Mouse (Mus musculus) forebrain, embryonic 10.5 days (tissue): Measurements from ENCODE around the gene Helb. TPM values are rescaled to one million over a fixed set of nuclear protein-coding genes. Genes with fewer than 3 reads are reported as not detected.
"Not testable (repeated sequence)": the region's sequence is repeated elsewhere in the genome, so short reads cannot be mapped to it uniquely, and the experiment has no call there.

Experiments
- DNase-seq: peaks from one replicate; pipeline ENCODE4 v3.0.0-alpha.2; 2017; ENCODE audit warnings: low spot score; ENCODE audit errors: extremely low spot score
- H3K27ac ChIP-seq: fragments of 300-500 bp; sonication (generic); 2 replicates; pipeline ENCODE4 v1.5.1; 2016; ENCODE audit warnings: mild to moderate bottlenecking
- H3K27me3 ChIP-seq: fragments of 300-500 bp; sonication (generic); 2 replicates; pipeline ENCODE4 v1.6.1; 2016; ENCODE audit warnings: mild to moderate bottlenecking; ENCODE audit not compliant: poor library complexity, severe bottlenecking
- H3K36me3 ChIP-seq: fragments of 300-500 bp; sonication (generic); replicated peaks from 2 replicates; pipeline ENCODE4 v1.6.1; 2016; ENCODE audit warnings: mild to moderate bottlenecking, moderate library complexity
- H3K4me1 ChIP-seq: fragments of 300-500 bp; sonication (generic); 2 replicates; pipeline ENCODE4 v1.6.1; 2016
- H3K4me3 ChIP-seq: fragments of 300-500 bp; sonication (generic); 2 replicates; pipeline ENCODE4 v1.5.1; 2016; ENCODE audit warnings: mild to moderate bottlenecking, moderate library complexity
- H3K9me3 ChIP-seq: fragments of 300-500 bp; sonication (generic); 2 replicates; pipeline ENCODE4 v1.6.1; 2016; ENCODE audit warnings: mild to moderate bottlenecking, moderate library complexity
- WGBS: fragments of 180-500 bp; shearing (Covaris S2); methylation state at CpG from one replicate; pipeline ENCODE4 v1.1.7; 2016; 5-methylcytosine and 5-hydroxymethylcytosine counted together
- polyA plus RNA-seq: library from polyadenylated mRNA; unstranded; fragments of >200 nt; fragmentation: Nextera tagmentation; extraction: Ambion mirVana; gene quantifications from 2 replicates; pipeline ENCODE4 v1.2.1, GENCODE M21; 2016

The Helb gene
- polyA plus RNA-seq, 1 experiment from 2014 or later = 5.2 TPM

- Histone ChIP-seq H3K36me3 (no peaks in the 10 kb centered on the region), H3K4me1 (0 out of 2 replicates have a peak, but pooled peaks cover under 1% of the 10 kb centered on the region), H3K27me3 (no peaks in the 10 kb centered on the region), H3K27ac (no peak overlapping the region), H3K9me3 (no peaks in the 10 kb centered on the region), H3K4me3 (no peak overlapping the region)
- 89% methylated on average over 3 of the region's 3 CpGs for WGBS
- no peak for DNase-seq
Measured at GRCm38 (mm10) chr10:120123721-120124120, 10.9 kb upstream of the Helb start.

- Histone ChIP-seq H3K9me3 (no peaks in the 10 kb centered on the region), H3K27ac (no peak overlapping the region), H3K4me1 (peaks cover 13% of the 10 kb centered on the region), H3K27me3 (0 out of 2 replicates have a peak, but pooled peaks cover 5% of the 10 kb centered on the region), H3K4me3 (no peak overlapping the region), H3K36me3 (no peaks in the 10 kb centered on the region)
- no peak for DNase-seq
- 100% methylated on average over 1 of the region's 1 CpGs for WGBS
Measured at GRCm38 (mm10) chr10:120115249-120115648, 2.5 kb upstream of the Helb start.

- Histone ChIP-seq H3K4me1 (peaks cover 13% of the 10 kb centered on the region), H3K4me3 (no peak overlapping the region), H3K27ac (no peak overlapping the region), H3K27me3 (0 out of 2 replicates have a peak, but pooled peaks cover 5% of the 10 kb centered on the region), H3K9me3 (no peaks in the 10 kb centered on the region), H3K36me3 (no peaks in the 10 kb centered on the region)
- 32% methylated on average over 7 of the region's 7 CpGs for WGBS
- DNase-seq = no peak
Measured at GRCm38 (mm10) chr10:120114493-120114892, 1.7 kb upstream of the Helb start.

GRCm38 (mm10) chr10:120113980-120114379 is 1.2 kb upstream of the Helb start:
- Histone ChIP-seq H3K27me3 (0 out of 2 replicates have a peak, but pooled peaks cover 5% of the 10 kb centered on the region), H3K36me3 (no peaks in the 10 kb centered on the region), H3K4me1 (peaks cover 13% of the 10 kb centered on the region), H3K27ac (no peak overlapping the region), H3K4me3 (no peak overlapping the region), H3K9me3 (no peaks in the 10 kb centered on the region)
- WGBS = 66% methylated on average over 6 of the region's 6 CpGs
- no peak for DNase-seq

GRCm38 (mm10) chr10:120113482-120113881 is 695 bp upstream of the Helb start:
- H3K27me3 ChIP-seq, H3K27ac ChIP-seq, H3K9me3 ChIP-seq, H3K36me3 ChIP-seq, DNase-seq: not testable (repeated sequence)
- Histone ChIP-seq H3K4me3 (peak overlapping the region; percentile 78), H3K4me1 (peaks cover 13% of the 10 kb centered on the region)
- WGBS = 77% methylated on average over 9 of the region's 9 CpGs

GRCm38 (mm10) chr10:120111691-120112319 is 982 bp downstream of the Helb start:
- Histone ChIP-seq H3K27ac (no peak overlapping the region), H3K4me1 (peaks cover 13% of the 10 kb centered on the region), H3K4me3 (peak overlapping the region; percentile 78), H3K9me3 (no peaks in the 10 kb centered on the region), H3K36me3 (peaks cover 16% of the 10 kb centered on the region), H3K27me3 (0 out of 2 replicates have a peak, but pooled peaks cover 5% of the 10 kb centered on the region)
- DNase-seq = no peak
- 82% methylated on average over 3 of the region's 3 CpGs for WGBS

GRCm38 (mm10) chr10:120100806-120101205 is 12.0 kb downstream of the Helb start:
- Histone ChIP-seq H3K27ac (no peak overlapping the region), H3K9me3 (no peaks in the 10 kb centered on the region), H3K27me3 (no peaks in the 10 kb centered on the region), H3K4me3 (no peak overlapping the region), H3K36me3 (peaks cover 53% of the 10 kb centered on the region), H3K4me1 (no peaks in the 10 kb centered on the region)
- DNase-seq = no peak
- 89% methylated on average over 1 of the region's 1 CpGs for WGBS

GRCm38 (mm10) chr10:120097564-120097963 is 15.2 kb downstream of the Helb start:
- DNase-seq = no peak
- Histone ChIP-seq H3K27me3 (no peaks in the 10 kb centered on the region), H3K4me3 (no peak overlapping the region), H3K4me1 (no peaks in the 10 kb centered on the region), H3K9me3 (no peaks in the 10 kb centered on the region), H3K27ac (no peak overlapping the region), H3K36me3 (peaks cover 58% of the 10 kb centered on the region)
- WGBS = 92% methylated on average over 5 of the region's 5 CpGs

GRCm38 (mm10) chr10:120095716-120096115 is 17.1 kb downstream of the Helb start:
- Histone ChIP-seq H3K27me3 (no peaks in the 10 kb centered on the region), H3K9me3 (no peaks in the 10 kb centered on the region), H3K4me1 (no peaks in the 10 kb centered on the region), H3K36me3 (peaks cover 70% of the 10 kb centered on the region), H3K27ac (no peak overlapping the region), H3K4me3 (no peak overlapping the region)
- WGBS = 96% methylated on average over 5 of the region's 5 CpGs
- DNase-seq = no peak

GRCm38 (mm10) chr10:120095136-120095535 is 17.7 kb downstream of the Helb start:
- 90% methylated on average over 9 of the region's 9 CpGs for WGBS

GRCm38 (mm10) chr10:120092548-120092947 is 20.2 kb downstream of the Helb start:
- no peak for DNase-seq
- H3K27ac ChIP-seq = no peak overlapping the region

More at GRCm38 (mm10) chr10:120095136-120095535, 17.7 kb downstream of the Helb start:
- no peak for DNase-seq
- no peaks in the 10 kb centered on the region for H3K27me3 ChIP-seq
- peaks cover 66% of the 10 kb centered on the region for H3K36me3 ChIP-seq
- no peaks in the 10 kb centered on the region for H3K4me1 ChIP-seq
- no peak overlapping the region for H3K27ac ChIP-seq
- no peaks in the 10 kb centered on the region for H3K9me3 ChIP-seq
- H3K4me3 ChIP-seq = no peak overlapping the region

GRCm38 (mm10) chr10:120077850-120078249 is 34.9 kb downstream of the Helb start:
- no peaks in the 10 kb centered on the region for H3K9me3 ChIP-seq
- WGBS = 80% methylated on average over 3 of the region's 3 CpGs
- no peaks in the 10 kb centered on the region for H3K27me3 ChIP-seq
- no peak overlapping the region for H3K27ac ChIP-seq
- DNase-seq = no peak
- H3K4me1 ChIP-seq = peaks cover 4% of the 10 kb centered on the region; the same call in 1 of the 2 replicates
- H3K4me3 ChIP-seq = no peak overlapping the region
- peaks cover 19% of the 10 kb centered on the region for H3K36me3 ChIP-seq

More at GRCm38 (mm10) chr10:120092548-120092947, 20.2 kb downstream of the Helb start:
- Histone ChIP-seq H3K4me1 (no peaks in the 10 kb centered on the region), H3K9me3 (no peaks in the 10 kb centered on the region), H3K36me3 (peaks cover 86% of the 10 kb centered on the region), H3K27me3 (no peaks in the 10 kb centered on the region), H3K4me3 (no peak overlapping the region)
- 90% methylated on average over 12 of the region's 12 CpGs for WGBS

GRCm38 (mm10) chr10:120066319-120066718 is 46.5 kb downstream of the Helb start:
- Histone ChIP-seq H3K9me3 (no peaks in the 10 kb centered on the region), H3K27me3 (no peaks in the 10 kb centered on the region), H3K4me1 (no peaks in the 10 kb centered on the region), H3K36me3 (no peaks in the 10 kb centered on the region), H3K27ac (no peak overlapping the region), H3K4me3 (no peak overlapping the region)
- WGBS = 94% methylated on average over 10 of the region's 10 CpGs
- no peak for DNase-seq
